Mouse (Mus musculus) limb, embryonic 14.5 days (tissue): ENCODE data around the gene AI661453. TPM values are rescaled to one million over a fixed set of nuclear protein-coding genes. Genes with fewer than 3 reads are reported as not detected.

Source experiments
- ATAC-seq: fragments of 200-750 bp; cut with Nextera tagmentation; 2 replicates; pipeline ENCODE4 v1.8.0; 2017; ENCODE audit warnings: low read depth, moderate number of reproducible peaks, moderate TSS enrichment; ENCODE audit not compliant: low FRiP score
- DNase-seq: peaks from one replicate; pipeline ENCODE4 v3.0.0-alpha.2; 2015; ENCODE audit warnings: low spot score
- H3K27ac ChIP-seq: fragments of 300-500 bp; sonication (generic); replicated peaks from 2 replicates; pipeline ENCODE4 v1.5.1; 2014; ENCODE audit warnings: low read depth, mild to moderate bottlenecking, low read length, moderate library complexity, mixed read lengths
- H3K27me3 ChIP-seq: fragments of 300-500 bp; sonication (generic); 2 replicates; pipeline ENCODE4 v1.6.1; 2014; ENCODE audit warnings: low read length, mixed read lengths; ENCODE audit not compliant: control insufficient read depth, insufficient read depth
- H3K36me3 ChIP-seq: fragments of 300-500 bp; sonication (generic); 2 replicates; pipeline ENCODE4 v1.6.1; 2014; ENCODE audit warnings: mild to moderate bottlenecking, low read length, moderate library complexity, mixed read lengths; ENCODE audit not compliant: control insufficient read depth, insufficient read depth
- H3K4me1 ChIP-seq: fragments of 300-500 bp; sonication (generic); 2 replicates; pipeline ENCODE4 v1.6.1; 2014; ENCODE audit warnings: antibody characterized with exemption, low read length, mixed read lengths; ENCODE audit not compliant: control insufficient read depth, insufficient read depth
- H3K4me2 ChIP-seq: fragments of 300-500 bp; sonication (generic); replicated peaks from 2 replicates; pipeline ENCODE4 v1.6.1; 2014; ENCODE audit warnings: low read depth, mild to moderate bottlenecking, low read length, moderate library complexity; ENCODE audit not compliant: severe bottlenecking
- H3K4me3 ChIP-seq: fragments of 300-500 bp; sonication (generic); replicated peaks from 2 replicates; pipeline ENCODE4 v1.5.1; 2014; ENCODE audit warnings: low read length
- H3K9ac ChIP-seq: fragments of 300-500 bp; sonication (generic); 2 replicates; pipeline ENCODE4 v1.6.1; 2014; ENCODE audit warnings: mild to moderate bottlenecking, low read depth, low read length, moderate library complexity; ENCODE audit not compliant: severe bottlenecking
- H3K9me3 ChIP-seq: fragments of 300-500 bp; sonication (generic); 2 replicates; pipeline ENCODE4 v1.6.1; 2016; ENCODE audit warnings: low read length; ENCODE audit not compliant: control insufficient read depth
- POLR2A ChIP-seq: fragments of 200-500 bp; IDR thresholded peaks from 2 replicates; pipeline ENCODE4 v1.8.0; 2012; ENCODE audit warnings: inconsistent platforms, mild to moderate bottlenecking, moderate library complexity, borderline replicate concordance; ENCODE audit not compliant: insufficient read depth, insufficient read length; ENCODE audit errors: extremely low read depth
- WGBS: fragments of 180-500 bp; shearing (Covaris S2); extraction: QIAGEN DNeasy Blood & Tissue Kit; methylation state at CpG from one replicate; pipeline ENCODE4 v1.1.7; 2014; 5-methylcytosine and 5-hydroxymethylcytosine counted together
- polyA plus RNA-seq, 2 experiments: library from polyadenylated mRNA; depleted of rRNA in 1 of 2; stranded (reverse) in 1 of 2; unstranded in 1 of 2; fragments of >200 nt; fragmentation: Nextera tagmentation in 1 of 2; extraction: Ambion mirVana in 1 of 2; gene quantifications; 2 replicates each; pipeline versions ENCODE4 v1.2.1 to v1.2.3; 2012 to 2014

Gene AI661453
- polyA plus RNA-seq, 2 experiments, result 2.7 to 3.4 TPM

DNA sequence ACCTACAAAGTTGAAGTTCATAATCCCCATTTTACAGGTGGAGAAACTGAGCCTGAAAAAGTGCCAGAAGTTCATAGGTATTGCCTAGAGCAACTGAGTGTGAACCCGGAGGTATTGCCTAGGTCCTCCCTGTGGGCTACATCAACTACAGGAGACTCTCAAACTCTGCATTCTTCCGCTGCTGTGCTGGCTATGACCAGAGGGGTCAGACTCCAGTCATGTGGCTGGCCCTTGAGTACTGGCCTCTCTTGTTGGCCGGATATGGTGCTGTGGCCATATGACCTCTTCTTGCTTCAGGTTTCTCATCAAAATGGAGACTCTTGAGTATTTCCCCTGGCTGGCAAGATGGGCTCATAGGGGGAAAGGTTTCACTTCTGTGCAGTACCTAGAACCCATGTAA lies 5.9 kb downstream of the AI661453 start:
- H3K9ac ChIP-seq, result no peak overlapping the region

DNA sequence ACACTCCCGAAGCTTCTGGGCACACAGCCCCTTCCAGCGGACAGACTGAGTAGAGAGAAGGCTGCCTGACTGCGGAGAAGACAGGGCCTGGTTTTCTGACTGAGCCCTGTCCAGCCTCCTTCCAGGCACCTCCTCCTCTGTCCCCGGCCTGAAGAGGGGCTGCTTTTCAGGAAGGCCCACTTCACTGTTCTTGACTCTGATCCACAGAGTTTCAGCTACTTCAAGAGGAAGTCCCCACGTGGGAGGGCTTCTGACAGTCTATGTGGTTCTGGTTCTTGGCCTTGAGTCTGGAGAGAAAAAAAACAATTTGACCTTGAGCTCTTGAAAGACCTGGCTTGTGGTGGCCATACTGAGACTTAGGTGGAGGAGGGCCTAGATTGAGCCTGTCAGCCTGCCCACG lies 7.7 kb downstream of the AI661453 start:
- H3K4me2 ChIP-seq, result no peak overlapping the region
- no peak for TF ChIP-seq POLR2A
- no peak overlapping the region for H3K27ac ChIP-seq
- ATAC-seq, result no peak
- 60% methylated on average over 6 of the region's 6 CpGs for WGBS
- no peak overlapping the region for H3K9ac ChIP-seq
- H3K4me3 ChIP-seq, result no peak overlapping the region
- peaks cover 6% of the 10 kb centered on the region for H3K27me3 ChIP-seq
- no peaks in the 10 kb centered on the region for H3K9me3 ChIP-seq
- no peaks in the 10 kb centered on the region for H3K36me3 ChIP-seq
- H3K4me1 ChIP-seq, result peaks cover 7% of the 10 kb centered on the region
- no peak for DNase-seq

More for the DNA sequence above, 5.9 kb downstream of the AI661453 start:
- no peak overlapping the region for H3K4me2 ChIP-seq
- H3K4me3 ChIP-seq, result no peak overlapping the region
- peaks cover 24% of the 10 kb centered on the region for H3K27me3 ChIP-seq
- no peak overlapping the region for H3K27ac ChIP-seq
- no peak for ATAC-seq
- 87% methylated on average over 3 of the region's 3 CpGs for WGBS
- H3K9me3 ChIP-seq, result no peaks in the 10 kb centered on the region
- no peak for DNase-seq
- no peaks in the 10 kb centered on the region for H3K4me1 ChIP-seq
- no peak for TF ChIP-seq POLR2A
- H3K36me3 ChIP-seq, result no peaks in the 10 kb centered on the region

DNA sequence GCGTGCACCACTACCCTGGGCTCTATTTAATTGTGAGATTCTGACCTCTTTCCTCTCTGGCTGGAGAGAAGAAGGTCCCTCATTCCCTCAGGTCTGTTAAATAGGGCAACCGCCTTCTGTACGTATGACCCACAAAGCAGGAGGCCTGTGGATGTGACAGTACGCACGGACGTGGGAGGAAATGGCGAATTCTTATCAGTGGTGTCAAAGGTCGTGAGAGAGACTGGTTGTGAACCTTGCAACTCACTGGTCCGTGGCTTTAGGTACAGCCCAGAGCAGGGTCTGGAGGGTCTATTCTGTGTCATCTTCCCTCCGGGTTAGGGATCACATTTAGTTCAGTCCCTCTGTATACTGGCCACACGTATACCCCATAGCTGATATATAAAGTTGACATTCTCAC lies 9.1 kb downstream of the AI661453 start:
- Histone ChIP-seq H3K9ac (no peak overlapping the region), H3K9me3 (no peaks in the 10 kb centered on the region), H3K4me3 (no peak overlapping the region), H3K27ac (no peak overlapping the region), H3K27me3 (no peaks in the 10 kb centered on the region; the same call in 1 of the 2 replicates), H3K4me1 (peaks cover 18% of the 10 kb centered on the region), H3K36me3 (no peaks in the 10 kb centered on the region), H3K4me2 (no peak overlapping the region)
- WGBS, result 74% methylated on average over 11 of the region's 11 CpGs
- ATAC-seq (no peak), DNase-seq (no peak)
- TF ChIP-seq POLR2A, result no peak

DNA sequence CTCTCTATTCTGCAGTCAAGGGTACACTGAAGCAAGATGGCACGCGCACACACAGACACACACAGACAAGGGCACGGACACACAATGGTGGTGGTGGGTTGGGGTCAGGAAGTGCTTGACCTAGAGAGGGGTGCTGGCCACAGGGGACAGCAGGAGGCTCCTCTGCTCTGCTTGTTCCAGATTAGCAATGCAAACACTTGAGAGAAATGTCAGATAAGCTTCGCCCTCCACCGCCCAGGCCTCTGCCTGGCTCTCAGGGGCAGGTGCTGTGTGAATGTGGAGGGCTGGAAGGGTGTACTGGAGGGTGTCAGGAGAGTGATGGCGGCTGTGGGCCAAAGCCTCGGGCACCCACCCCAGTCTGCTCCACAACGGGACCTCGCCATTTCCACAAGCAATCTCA lies 9.6 kb downstream of the AI661453 start:
- Histone ChIP-seq H3K9ac (no peak overlapping the region), H3K27me3 (no peaks in the 10 kb centered on the region), H3K36me3 (no peaks in the 10 kb centered on the region), H3K4me1 (peaks cover 19% of the 10 kb centered on the region), H3K27ac (no peak overlapping the region), H3K4me2 (no peak overlapping the region), H3K4me3 (no peak overlapping the region), H3K9me3 (no peaks in the 10 kb centered on the region)
- DNase-seq, result no peak
- TF ChIP-seq POLR2A, result no peak
- 87% methylated on average over 9 of the region's 9 CpGs for WGBS
- no peak for ATAC-seq

DNA sequence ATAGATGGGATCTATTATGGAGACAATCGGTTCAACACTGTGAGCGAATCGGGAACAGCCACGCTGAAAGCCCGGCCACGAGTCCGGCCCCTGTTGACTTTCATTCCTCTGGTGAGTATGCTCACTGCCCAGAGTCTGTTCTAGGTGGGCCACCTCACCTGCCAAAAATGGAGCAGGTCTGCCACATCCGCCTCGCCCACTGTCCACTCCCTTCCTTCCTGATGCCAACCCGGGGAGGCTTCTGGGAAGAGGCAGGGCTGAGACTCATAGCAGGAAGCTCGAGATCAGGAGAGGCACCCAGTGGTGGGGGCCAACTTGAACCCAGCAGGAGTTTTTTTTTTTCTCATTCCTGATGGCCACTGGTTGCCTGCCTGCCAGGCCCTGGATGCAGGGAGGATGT lies 10.1 kb downstream of the AI661453 start:
- no peak for ATAC-seq
- Histone ChIP-seq H3K4me3 (no peak overlapping the region), H3K9ac (no peak overlapping the region), H3K4me1 (peaks cover 19% of the 10 kb centered on the region), H3K9me3 (no peaks in the 10 kb centered on the region), H3K4me2 (no peak overlapping the region), H3K27ac (no peak overlapping the region), H3K36me3 (no peaks in the 10 kb centered on the region), H3K27me3 (no peaks in the 10 kb centered on the region)
- WGBS, result 86% methylated on average over 11 of the region's 11 CpGs
- no peak for DNase-seq
- no peak for TF ChIP-seq POLR2A
